Mouse (Mus musculus) thymus, adult 2 months (tissue): ENCODE data around the gene Hecw1.

Source experiments
- CTCF ChIP-seq: fragments of 200-500 bp; IDR thresholded peaks from 2 replicates; pipeline ENCODE4 v1.5.1; 2012; ENCODE audit warnings: mild to moderate bottlenecking, control low read depth, low read length, moderate library complexity, borderline replicate concordance; ENCODE audit not compliant: control insufficient read depth, poor library complexity, insufficient read depth; ENCODE audit errors: extremely low read depth
- POLR2A ChIP-seq: fragments of 200-500 bp; IDR thresholded peaks from 2 replicates; pipeline ENCODE4 v1.6.1; 2012; ENCODE audit warnings: mild to moderate bottlenecking, low read length, control low read depth, moderate library complexity; ENCODE audit not compliant: control insufficient read depth, poor library complexity, insufficient read depth; ENCODE audit errors: extremely low read depth

DNA sequence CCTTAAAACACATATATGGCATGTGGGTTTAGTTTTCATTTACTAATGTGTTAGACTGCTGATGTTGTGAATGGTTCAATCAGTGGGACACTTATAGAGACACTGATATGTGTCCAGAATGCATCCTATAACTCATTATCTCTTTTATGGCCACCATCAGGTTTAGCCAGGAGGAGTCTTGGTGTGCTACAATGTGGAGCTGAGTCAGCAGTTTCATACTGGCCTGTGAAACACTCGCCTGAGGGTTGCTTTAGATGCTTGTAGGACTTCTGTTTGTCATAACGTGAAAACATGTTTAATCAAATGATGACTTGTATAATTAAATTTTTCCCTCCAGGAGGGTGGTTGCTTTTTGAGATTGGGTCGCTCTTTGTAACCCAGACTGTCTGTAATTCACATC, 343.4 kb downstream of the Hecw1 start:
- TF ChIP-seq CTCF (no peak), POLR2A (no peak)
